Mouse (Mus musculus): ENCODE measurements around the gene Scmh1.

Gene Scmh1

GRCm38 (mm10) chr4:120406639-120407273 is 1.7 kb downstream of the Scmh1 start:
- DNase-seq: no peak

DNA sequence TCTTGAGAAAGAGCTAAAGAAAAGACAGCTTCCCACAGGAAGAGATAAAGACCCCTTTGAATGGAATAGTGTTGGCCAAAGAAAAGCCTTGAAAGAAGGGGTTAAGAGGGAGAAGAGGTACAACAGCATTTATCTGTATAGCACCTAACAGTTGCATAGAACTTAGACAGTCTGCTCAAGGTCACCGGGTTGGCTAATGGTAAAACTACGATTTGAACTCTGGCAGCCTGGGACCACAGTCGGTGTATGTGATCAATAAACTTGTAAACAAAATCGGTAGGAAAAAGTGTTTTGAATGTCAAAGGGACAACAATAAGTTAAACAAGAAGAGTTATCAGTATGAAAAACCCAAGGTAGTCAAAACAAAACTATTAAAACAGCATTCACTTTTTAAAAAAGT is 13.0 kb downstream of the Scmh1 start:
- DNase-seq: no peak

- no peak for DNase-seq
Measured at GRCm38 (mm10) chr4:120420193-120420592, 15.1 kb downstream of the Scmh1 start.

- peak; percentile 42 for DNase-seq
Measured at GRCm38 (mm10) chr4:120420685-120421084, 15.6 kb downstream of the Scmh1 start.

DNA sequence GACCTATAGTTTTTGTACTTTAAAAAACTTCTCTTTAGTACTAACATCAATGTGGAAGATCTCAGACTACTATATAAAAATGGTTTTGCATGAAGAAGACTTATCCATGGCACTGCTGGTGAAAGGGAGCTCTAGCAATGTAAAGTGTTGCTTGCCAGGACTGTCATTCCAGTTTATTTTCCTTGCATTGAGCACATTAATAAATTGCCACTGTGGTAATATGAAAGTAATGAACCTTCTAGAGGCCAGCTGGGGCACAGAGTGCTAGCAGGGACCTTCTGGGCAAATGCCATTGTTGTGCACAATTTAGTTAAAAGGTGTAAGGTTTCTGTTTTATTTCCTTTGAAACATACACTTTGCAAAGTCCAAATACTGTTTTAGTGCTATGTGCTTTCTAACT is 25.5 kb downstream of the Scmh1 start:
- DNase-seq: no peak

GRCm38 (mm10) chr4:120432599-120433373 is 27.7 kb downstream of the Scmh1 start:
- no peak for DNase-seq

DNA sequence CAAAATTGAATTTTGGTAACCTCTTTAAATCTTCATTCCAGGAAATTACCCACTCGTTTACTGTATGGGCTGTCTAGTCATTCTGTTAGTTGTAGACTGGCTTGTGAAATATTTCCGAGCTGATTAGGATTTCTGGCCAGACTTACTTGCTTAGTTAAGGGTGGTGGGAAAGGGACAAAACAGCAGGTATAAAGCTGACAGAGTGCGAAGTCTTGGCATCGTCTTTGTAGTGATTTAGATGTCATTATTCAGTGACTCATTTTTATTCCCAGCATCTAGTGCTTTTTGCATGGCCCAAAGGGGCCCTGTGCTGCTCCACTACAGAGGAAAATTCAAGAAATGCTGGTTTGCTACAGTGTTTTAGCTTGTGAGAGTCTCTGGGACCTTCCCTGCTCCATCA is 56.7 kb downstream of the Scmh1 start:
- DNase-seq: no peak

GRCm38 (mm10) chr4:120472946-120473345 is 67.9 kb downstream of the Scmh1 start:
- DNase-seq: no peak

- DNase-seq: no peak
Measured at GRCm38 (mm10) chr4:120487707-120488106, 82.6 kb downstream of the Scmh1 start.

- DNase-seq: no peak
Measured at GRCm38 (mm10) chr4:120506955-120507354, 101.9 kb downstream of the Scmh1 start.

DNA sequence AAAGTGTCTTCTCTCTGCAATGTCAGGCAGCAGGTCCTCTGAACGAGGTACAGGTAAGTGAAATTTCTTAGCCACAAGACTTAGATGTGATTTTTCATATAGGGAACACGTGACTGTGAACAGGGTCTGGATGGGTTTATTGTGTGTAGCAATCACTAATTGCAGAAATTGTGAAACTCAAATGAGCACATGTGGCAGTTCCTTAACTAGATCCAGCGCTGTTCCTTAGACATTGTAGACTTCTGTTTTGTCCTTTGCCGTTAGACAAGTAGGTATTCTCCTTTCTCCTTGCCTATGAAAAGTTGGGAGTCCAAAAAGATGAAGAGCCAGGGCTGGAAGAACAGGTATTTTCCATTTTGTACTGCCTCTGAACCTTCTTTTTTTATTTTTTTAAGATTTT is 106.1 kb downstream of the Scmh1 start:
- no peak for DNase-seq

DNA sequence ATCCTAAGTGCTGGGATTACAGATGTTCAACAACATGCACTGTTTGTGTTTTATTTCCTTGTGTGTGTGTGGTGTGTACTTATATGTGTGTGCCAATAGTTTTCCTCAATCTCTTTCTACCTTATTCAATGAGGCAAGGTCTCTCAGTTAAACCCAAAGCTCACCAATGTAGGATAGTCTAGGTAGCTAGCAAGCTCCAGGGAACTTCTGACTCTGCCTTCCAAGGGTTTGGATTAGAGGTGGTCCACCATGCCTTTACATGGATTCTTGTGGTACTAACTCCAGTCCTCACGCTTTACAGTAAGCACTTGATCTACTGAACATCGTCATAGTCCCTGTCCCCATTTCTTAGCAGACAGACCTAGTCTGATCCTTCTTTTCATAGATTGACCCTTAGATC is 109.3 kb downstream of the Scmh1 start:
- no peak for DNase-seq

DNA sequence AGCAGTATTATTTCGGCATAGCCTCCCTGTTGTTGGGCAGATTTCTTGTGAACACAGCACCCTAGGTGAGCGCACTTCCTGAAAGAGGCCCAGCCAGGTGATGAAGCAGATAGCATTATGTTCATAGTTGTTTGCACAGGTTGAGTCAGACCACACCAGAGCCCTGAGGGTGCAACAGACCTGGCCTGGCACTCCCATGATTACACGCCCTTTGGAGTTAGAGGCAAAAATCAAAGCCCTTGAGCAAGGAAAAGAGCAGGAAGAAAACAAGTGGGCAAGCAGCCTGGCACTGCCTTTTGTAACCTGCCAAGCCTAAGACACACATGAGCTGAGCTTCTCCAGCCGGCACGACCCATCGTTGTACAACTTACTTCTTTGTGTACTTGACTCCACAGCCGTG is 111.4 kb downstream of the Scmh1 start:
- DNase-seq: no peak

DNA sequence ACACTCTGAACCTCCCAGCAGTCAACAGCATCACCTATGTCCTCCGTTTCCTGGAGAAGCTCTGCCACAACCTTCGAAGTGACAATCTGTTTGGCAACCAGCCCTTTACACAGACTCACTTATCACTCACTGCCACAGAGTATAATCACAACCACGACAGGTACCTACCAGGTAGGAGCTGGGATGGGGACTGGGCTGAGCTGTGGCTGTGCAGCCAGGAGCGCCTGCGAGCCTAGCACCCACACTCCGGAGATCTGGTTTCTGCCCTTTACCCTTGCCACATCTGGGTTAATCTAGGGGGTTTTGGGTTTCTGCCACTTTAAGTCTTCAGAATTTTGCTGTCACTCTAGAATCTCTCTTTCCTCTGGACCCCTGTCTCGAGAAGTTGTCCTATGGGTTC is 111.8 kb downstream of the Scmh1 start:
- DNase-seq: no peak

- DNase-seq: no peak
Measured at GRCm38 (mm10) chr4:120517335-120517734, 112.3 kb downstream of the Scmh1 start.

DNA sequence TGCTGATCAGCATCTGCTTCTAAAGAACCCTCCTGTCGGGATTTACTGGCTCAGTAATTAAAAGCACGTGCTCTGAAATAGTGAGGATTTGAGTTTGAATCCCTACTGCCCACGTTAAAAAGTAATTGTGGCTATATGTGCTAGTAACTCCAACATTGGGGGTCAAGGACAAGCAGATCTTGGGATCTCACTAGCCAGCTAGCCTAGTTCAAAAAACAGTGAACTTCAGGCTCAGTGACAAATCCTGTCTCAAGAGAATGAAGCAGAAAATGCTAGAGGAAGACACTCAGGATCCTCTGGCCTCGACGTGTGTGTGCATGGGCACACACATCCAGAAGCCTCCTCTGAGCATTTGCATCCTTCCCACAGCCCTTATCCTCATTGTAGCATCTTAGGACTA is 116.7 kb downstream of the Scmh1 start:
- DNase-seq: no peak

DNA sequence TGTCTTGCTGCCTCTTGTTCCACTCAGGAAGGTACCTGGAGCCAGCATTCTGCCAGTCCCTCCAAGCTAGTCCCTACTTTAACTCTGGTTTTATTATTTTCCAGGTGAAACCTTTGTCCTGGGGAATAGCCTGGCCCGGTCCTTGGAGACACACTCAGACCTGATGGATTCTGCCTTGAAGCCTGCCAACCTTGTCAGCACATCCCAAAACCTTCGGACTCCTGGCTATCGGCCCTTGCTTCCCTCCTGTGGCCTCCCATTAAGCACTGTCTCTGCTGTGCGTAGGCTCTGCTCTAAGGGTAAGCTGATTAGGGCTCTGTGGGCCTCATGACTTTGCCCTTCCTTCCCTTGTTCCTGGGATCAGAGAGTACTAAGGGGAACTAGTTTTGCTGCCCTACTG is 117.3 kb downstream of the Scmh1 start:
- DNase-seq: no peak

DNA sequence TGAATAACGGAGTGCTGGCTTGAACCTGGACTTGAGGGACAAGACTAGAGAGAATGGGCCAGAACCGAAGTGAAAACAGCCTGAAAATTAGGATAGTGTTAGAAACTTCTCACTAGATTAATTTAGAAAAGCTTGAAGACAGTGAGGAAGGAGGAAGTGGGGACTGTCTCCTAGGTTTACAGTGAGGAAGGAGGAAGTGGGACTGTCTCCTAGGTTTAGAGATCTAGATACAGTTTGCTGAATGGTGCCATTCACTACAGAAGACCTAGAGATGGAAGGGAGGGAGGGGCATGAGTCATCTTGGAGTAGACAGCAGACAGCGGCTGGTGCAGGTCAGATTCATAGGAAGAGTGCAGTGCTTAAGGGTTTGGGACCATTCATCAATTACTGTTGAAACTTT is 118.0 kb downstream of the Scmh1 start:
- DNase-seq: no peak

- DNase-seq: no peak
Measured at GRCm38 (mm10) chr4:120528171-120528570, 123.1 kb downstream of the Scmh1 start.

GRCm38 (mm10) chr4:120531986-120532385 is 126.9 kb downstream of the Scmh1 start, which contains the start of gene Slfnl1:
Gene Slfnl1, plus strand, starts transcription at chr4:120532231.
- no peak for DNase-seq

DNA sequence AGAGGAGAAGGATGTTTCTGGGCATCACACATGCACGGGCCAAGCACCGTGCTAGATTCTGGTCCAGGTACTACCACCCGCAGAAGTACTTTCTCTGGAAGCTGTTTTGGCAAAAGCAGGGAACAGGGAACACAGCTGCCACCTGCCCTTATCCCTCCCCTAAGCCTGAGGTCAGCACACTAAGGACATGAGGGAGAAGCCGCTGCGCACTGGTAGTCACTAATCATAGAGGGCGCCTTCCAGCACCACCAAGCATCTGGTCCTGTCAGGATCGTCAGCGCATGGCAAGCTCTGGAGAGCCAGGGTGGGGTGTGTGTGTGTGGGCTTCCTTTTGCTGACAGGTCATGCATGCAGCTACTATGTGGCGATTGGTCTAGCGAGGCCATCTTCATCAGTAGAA is 133.6 kb downstream of the Scmh1 start:
- DNase-seq: peak; percentile 11

- DNase-seq: no peak
Measured at GRCm38 (mm10) chr4:120544896-120545295, 139.8 kb downstream of the Scmh1 start.

DNA sequence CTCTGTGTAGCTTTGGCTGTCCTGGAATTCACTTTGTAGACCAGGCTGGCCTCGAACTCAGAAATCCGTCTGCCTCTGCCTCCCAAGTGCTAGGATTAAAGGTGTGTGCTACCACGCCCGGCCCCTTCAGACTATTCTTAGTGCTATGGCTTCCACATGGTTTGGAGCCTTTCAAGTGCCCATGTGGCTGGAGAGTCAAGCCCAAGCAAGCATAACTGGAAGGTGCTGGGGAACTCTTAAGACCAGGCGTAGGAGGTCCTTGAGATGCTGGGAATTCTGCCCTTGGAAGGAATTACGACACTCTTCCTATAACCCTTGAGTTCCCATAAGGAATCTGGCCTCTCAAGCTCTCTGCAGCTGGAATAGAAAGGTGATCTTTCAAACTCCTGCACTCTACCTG is 151.5 kb downstream of the Scmh1 start:
- DNase-seq: no peak

DNA sequence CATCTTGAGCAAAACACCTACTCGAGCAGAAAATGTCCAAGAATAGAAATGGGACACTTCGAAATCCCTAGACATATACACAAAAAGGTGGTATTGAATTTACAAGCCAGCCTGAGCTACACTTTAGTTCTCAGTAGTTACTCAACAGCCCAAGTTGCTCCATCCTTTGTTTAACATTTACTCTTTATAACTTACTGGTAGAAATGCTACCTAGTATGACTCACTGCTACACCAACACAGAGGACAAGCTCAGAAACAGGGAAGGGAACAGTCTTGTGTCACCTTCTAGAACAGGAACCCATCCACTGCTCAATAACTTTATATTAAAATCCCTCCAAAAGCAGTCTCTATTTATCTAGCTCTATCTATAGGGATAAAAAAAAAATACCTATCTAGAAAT is 160.6 kb downstream of the Scmh1 start:
- DNase-seq: no peak

DNA sequence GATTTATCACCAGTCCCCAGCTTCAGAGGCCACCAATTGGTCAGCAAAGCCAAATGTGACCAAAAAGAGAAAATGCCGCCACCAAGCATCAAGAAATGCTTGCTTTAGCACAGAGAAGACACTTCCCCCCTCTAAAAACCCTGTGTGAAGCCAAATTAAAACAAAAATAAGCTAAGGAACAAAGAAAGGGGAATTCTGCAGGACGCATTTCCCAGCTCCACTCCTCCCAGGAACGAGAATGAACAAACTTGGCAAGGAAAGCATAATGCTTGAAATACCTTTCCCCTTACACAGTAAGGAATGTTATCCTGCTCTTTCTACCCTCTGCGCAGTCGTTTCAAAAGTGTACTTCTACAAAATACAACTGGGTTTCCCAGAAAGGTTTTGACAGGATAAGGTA is 162.9 kb downstream of the Scmh1 start:
- DNase-seq: no peak

Measured in retina, postnatal 1 day (tissue).